Mouse (Mus musculus) large intestine, adult 2 months (tissue): ENCODE results near the gene Gpr1. TPM values are rescaled to one million over a fixed set of nuclear protein-coding genes. Genes with fewer than 3 reads are reported as not detected.
"Not testable (repeated sequence)": the region's sequence is repeated elsewhere in the genome, so short reads cannot be mapped to it uniquely, and the experiment has no call there.

Experiments used
- DNase-seq: peaks from one replicate; pipeline ENCODE4 v3.0.0-alpha.2; 2012; ENCODE audit warnings: low read depth, low spot score
- WGBS: fragments of 180-500 bp; shearing (Covaris S2); methylation state at CpG from one replicate; pipeline ENCODE4 v1.1.7; 2018; 5-methylcytosine and 5-hydroxymethylcytosine counted together
- polyA plus RNA-seq: library from polyadenylated mRNA; depleted of rRNA; stranded (reverse); fragments of >200 nt; gene quantifications from 2 replicates; pipeline ENCODE4 v1.2.3, GENCODE M21; 2012; rRNA removed

Gpr1 gene
- polyA plus RNA-seq, 1 experiment, result 0.19 TPM

GRCm38 (mm10) chr1:63182636-63183270 lies 31.6 kb downstream of the Gpr1 start:
- 59% methylated on average over 10 of the region's 10 CpGs for WGBS
- DNase-seq, result no peak

DNA sequence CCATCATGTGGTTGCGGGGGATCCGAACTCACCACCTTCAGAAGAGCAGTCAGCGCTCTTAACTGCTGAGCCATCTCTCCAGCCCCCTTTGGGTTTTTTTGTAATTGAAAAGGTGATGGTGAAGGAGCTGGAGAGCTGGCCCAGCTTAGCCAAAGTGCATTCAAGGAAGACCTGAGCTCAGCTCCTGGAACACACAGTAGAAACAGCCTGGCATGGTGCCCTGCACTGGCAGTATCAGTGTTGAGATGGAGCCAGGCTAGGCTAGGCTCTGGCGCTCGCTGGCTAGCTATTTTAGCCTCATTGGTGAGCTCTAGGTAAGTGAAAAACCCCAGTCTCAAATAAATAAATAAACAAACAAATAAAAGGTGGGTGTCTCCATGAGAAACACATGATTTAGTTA lies 32.1 kb downstream of the Gpr1 start:
- no peak for DNase-seq
- 72% methylated on average over 5 of the region's 5 CpGs for WGBS

- DNase-seq, result no peak
- 98% methylated on average over 1 of the region's 1 CpGs for WGBS
Observed at GRCm38 (mm10) chr1:63181480-63181879, 32.9 kb downstream of the Gpr1 start.

DNA sequence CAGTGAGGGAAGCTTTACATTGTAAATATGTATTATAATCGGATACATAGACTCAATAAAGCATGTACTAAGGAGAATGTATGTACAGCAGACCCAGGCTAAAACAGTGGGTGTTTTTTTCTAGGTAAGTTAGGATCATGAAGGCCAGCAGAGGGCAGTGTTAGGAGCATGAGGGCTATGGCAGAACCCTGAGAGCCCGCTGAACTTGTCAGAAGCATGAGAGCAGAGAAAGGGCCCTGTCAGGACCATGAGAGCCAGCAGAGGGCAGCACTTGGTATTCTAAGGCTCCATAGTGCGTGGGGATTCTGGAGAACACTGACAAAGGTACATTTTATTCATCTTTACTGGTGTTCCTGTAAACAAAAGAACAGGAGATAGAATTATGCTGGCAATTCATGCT lies 33.3 kb downstream of the Gpr1 start:
- peak; percentile 95 for DNase-seq
- 3% methylated on average over 3 of the region's 3 CpGs for WGBS

GRCm38 (mm10) chr1:63180575-63180974 lies 33.8 kb downstream of the Gpr1 start:
- DNase-seq, result not testable (repeated sequence)
- WGBS, result 70% methylated on average over 4 of the region's 4 CpGs

GRCm38 (mm10) chr1:63180122-63180521 lies 34.2 kb downstream of the Gpr1 start:
- 92% methylated on average over 4 of the region's 4 CpGs for WGBS

DNA sequence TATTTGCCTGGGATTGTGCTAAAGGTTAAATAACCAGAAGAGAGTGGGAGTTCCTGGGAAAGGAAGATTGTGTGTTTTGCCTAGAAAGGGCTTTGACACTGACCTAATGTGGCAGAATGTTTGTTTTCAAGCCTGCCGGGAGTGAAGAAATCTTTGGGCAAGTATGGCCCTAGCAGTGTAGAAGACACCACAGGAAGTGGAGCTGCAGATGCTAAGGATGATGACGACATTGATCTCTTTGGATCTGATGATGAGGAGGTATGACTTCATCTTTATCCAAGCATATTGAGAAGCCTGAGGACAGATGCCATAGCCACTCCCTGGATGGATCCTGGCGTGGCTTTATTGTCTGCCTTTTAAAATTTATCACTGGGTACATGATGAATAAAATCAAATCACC lies 36.0 kb downstream of the Gpr1 start:
- 39% methylated on average over 3 of the region's 3 CpGs for WGBS
- no peak for DNase-seq

More at GRCm38 (mm10) chr1:63180122-63180521, 34.2 kb downstream of the Gpr1 start:
- no peak for DNase-seq

- DNase-seq, result peak; percentile 97
- WGBS, result under 1% methylated on average over 72 of the region's 72 CpGs
Observed at GRCm38 (mm10) chr1:63176604-63177421, 37.5 kb downstream of the Gpr1 start, which contains the start of the genes Eef1b2 and Ndufs1. Gene Eef1b2, plus strand, starts transcription at chr1:63176825. Gene Ndufs1, minus strand, starts transcription at chr1:63176833.

DNA sequence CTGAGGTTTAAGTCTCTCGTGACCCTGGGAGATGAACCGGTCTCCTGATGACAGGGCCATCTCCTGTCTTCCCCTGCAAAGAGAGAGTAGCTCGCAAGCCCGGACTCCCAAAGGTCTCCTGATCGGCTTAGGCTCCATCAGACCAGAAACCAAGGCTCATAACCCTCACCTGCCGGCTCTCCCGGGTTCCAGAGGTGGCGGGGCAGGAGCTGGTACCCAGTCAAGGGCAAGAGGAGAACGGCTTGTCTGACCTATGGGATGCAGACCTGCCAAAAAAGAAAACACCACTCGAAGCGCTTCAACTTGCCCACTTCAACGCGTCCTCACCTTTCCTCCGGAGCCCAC lies 38.1 kb downstream of the Gpr1 start:
- WGBS, result under 1% methylated on average over 14 of the region's 14 CpGs
- no peak for DNase-seq

GRCm38 (mm10) chr1:63175853-63176252 lies 38.5 kb downstream of the Gpr1 start:
- WGBS, result 4% methylated on average over 11 of the region's 11 CpGs

DNA sequence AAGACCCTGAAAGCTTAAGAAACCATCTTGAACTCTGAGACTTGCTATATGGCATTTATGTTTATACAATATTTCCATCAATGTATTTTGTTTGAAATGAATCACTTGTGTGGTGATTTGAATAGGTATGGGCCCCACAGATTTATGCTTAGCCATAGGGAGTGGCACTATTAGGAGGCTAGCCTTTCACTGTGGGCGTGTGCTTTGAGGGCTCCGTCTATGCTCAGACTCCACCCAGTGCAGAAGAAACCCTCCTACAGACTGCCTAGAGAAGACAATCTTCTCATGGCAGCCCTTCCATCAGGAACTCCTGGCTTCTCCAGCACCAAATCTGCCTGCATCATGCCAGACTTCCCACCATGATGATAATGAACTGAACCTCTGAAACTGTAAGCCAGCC lies 45.7 kb downstream of the Gpr1 start:
- WGBS, result 55% methylated on average over 2 of the region's 2 CpGs
- DNase-seq, result no peak

More at GRCm38 (mm10) chr1:63175853-63176252, 38.5 kb downstream of the Gpr1 start:
- DNase-seq, result no peak

GRCm38 (mm10) chr1:63140231-63140630 lies 74.1 kb downstream of the Gpr1 start:
- 96% methylated on average over 13 of the region's 13 CpGs for WGBS
- no peak for DNase-seq

DNA sequence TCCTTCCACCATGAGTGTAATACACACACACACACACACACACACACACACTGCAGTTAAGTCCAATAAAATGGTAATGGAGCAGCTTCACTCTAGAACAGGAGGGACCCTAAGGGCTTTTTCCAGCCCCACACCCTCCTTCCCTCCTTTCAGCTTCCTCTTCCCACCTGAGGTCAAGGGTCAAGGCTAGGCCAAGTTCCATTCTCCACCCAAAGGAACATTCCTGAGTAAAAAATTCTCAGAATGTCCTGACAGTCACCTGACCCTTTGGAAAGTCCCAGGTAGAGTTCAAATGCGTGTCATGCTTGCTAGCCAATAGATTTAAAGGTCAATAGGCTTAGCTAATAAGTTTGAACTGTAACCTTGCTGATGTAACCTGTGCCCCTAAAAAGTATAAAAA lies 75.8 kb downstream of the Gpr1 start:
- not testable (repeated sequence) for DNase-seq
- WGBS, result 88% methylated on average over 1 of the region's 1 CpGs

- DNase-seq, result no peak
- WGBS, result 70% methylated on average over 2 of the region's 2 CpGs
Observed at GRCm38 (mm10) chr1:63137971-63138370, 76.4 kb downstream of the Gpr1 start.

DNA sequence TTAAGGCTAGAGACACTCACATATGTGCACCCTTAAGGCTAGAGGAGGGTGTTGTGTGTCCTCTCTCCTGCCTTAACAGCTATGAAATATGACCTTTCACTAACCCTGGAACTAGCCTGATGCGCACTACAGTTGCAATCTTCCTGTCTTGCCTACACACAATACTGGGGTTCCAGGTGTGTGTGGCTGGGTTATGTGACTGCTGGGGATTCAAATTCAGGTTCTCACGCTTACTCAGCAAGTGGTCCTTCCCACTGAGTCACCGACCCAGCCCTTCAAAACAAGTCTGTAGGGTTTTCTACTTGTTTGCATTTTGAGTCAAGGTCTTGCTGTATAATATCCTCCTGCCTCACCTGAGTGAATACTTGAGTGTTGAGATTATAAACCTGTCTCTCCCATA lies 79.8 kb downstream of the Gpr1 start:
- WGBS, result 84% methylated on average over 3 of the region's 3 CpGs
- DNase-seq, result no peak

Other genes with a start within 250 kb of the Gpr1 start
- gene Ino80d, start 99.9 kb downstream of the Gpr1 start, polyA plus RNA-seq, result 3.7 and 8.0 TPM in 2 replicates
- 332 and 402 TPM in 2 replicates for gene Eef1b2, start 37.7 kb downstream of the Gpr1 start, polyA plus RNA-seq
- 51.2 and 64.1 TPM in 2 replicates for gene Ndufs1, start 37.7 kb downstream of the Gpr1 start, polyA plus RNA-seq
- 0.02 and 0.03 TPM in 2 replicates for gene Zdbf2, start 58.7 kb upstream of the Gpr1 start, polyA plus RNA-seq
- gene Adam23, start 231.3 kb upstream of the Gpr1 start, polyA plus RNA-seq, result 1.2 TPM in 2 replicates